Mouse (Mus musculus): ENCODE results near the gene Slc39a11. TPM values are rescaled to one million over a fixed set of nuclear protein-coding genes. Genes with fewer than 3 reads are reported as not detected.
A peak's percentile ranks its signal among the peaks of the same experiment; 100 is the strongest.
"Not testable (repeated sequence)": the region's sequence is repeated elsewhere in the genome, so short reads cannot be mapped to it uniquely, and the experiment has no call there.

Slc39a11 gene
- total RNA-seq, 1 experiment from 2014 or later = 13.7 TPM

GRCm38 (mm10) chr11:113667704-113668103, 17.8 kb upstream of the Slc39a11 start:
- DNase-seq = no peak

GRCm38 (mm10) chr11:113667122-113667521, 17.2 kb upstream of the Slc39a11 start:
- no peak for DNase-seq

- peak; percentile 55 for DNase-seq
These were observed 16.8 kb upstream of the Slc39a11 start for GRCm38 (mm10) chr11:113666648-113667047.

GRCm38 (mm10) chr11:113666205-113666604, 16.3 kb upstream of the Slc39a11 start:
- DNase-seq = no peak

- no peak for DNase-seq
These were observed 14.4 kb upstream of the Slc39a11 start for GRCm38 (mm10) chr11:113664279-113664678.

- DNase-seq = no peak
These were observed 12.0 kb upstream of the Slc39a11 start for GRCm38 (mm10) chr11:113661835-113662351.

GRCm38 (mm10) chr11:113660940-113661339, 11.1 kb upstream of the Slc39a11 start:
- DNase-seq = no peak

GRCm38 (mm10) chr11:113660213-113660612, 10.3 kb upstream of the Slc39a11 start:
- DNase-seq = not testable (repeated sequence)

GRCm38 (mm10) chr11:113658763-113659162, 8.9 kb upstream of the Slc39a11 start:
- DNase-seq = no peak

- no peak for DNase-seq
These were observed 8.4 kb upstream of the Slc39a11 start for GRCm38 (mm10) chr11:113658319-113658718.

GRCm38 (mm10) chr11:113657221-113657620, 7.3 kb upstream of the Slc39a11 start:
- no peak for DNase-seq

- DNase-seq = peak; percentile 75
These were observed 6.6 kb upstream of the Slc39a11 start for GRCm38 (mm10) chr11:113656511-113656932.

GRCm38 (mm10) chr11:113654561-113655270, 4.8 kb upstream of the Slc39a11 start:
- DNase-seq = no peak

- no peak for DNase-seq
These were observed 4.2 kb upstream of the Slc39a11 start for GRCm38 (mm10) chr11:113654105-113654504.

GRCm38 (mm10) chr11:113652516-113652915, 2.6 kb upstream of the Slc39a11 start:
- DNase-seq = no peak

- DNase-seq = peak; percentile 55
These were observed 2.0 kb upstream of the Slc39a11 start for GRCm38 (mm10) chr11:113651907-113652273.

- no peak for DNase-seq
These were observed 1.5 kb upstream of the Slc39a11 start for GRCm38 (mm10) chr11:113651206-113651906.

GRCm38 (mm10) chr11:113648690-113649352, 1.1 kb downstream of the Slc39a11 start, which contains the start of gene Cog1:
Gene Cog1 (plus strand): TSS chr11:113649169.
- DNase-seq = no peak

GRCm38 (mm10) chr11:113648152-113648551, 1.7 kb downstream of the Slc39a11 start:
- peak; percentile 91 for DNase-seq

GRCm38 (mm10) chr11:113645181-113645580, 4.7 kb downstream of the Slc39a11 start:
- no peak for DNase-seq

GRCm38 (mm10) chr11:113638680-113639079, 11.2 kb downstream of the Slc39a11 start:
- DNase-seq = no peak

GRCm38 (mm10) chr11:113634699-113635121, 15.2 kb downstream of the Slc39a11 start:
- DNase-seq = no peak

- no peak for DNase-seq
These were observed 16.5 kb downstream of the Slc39a11 start for GRCm38 (mm10) chr11:113633398-113633797.
